Comparison of ENCODE assay signal across 1 mouse cellular context in the genomic region with DNA sequence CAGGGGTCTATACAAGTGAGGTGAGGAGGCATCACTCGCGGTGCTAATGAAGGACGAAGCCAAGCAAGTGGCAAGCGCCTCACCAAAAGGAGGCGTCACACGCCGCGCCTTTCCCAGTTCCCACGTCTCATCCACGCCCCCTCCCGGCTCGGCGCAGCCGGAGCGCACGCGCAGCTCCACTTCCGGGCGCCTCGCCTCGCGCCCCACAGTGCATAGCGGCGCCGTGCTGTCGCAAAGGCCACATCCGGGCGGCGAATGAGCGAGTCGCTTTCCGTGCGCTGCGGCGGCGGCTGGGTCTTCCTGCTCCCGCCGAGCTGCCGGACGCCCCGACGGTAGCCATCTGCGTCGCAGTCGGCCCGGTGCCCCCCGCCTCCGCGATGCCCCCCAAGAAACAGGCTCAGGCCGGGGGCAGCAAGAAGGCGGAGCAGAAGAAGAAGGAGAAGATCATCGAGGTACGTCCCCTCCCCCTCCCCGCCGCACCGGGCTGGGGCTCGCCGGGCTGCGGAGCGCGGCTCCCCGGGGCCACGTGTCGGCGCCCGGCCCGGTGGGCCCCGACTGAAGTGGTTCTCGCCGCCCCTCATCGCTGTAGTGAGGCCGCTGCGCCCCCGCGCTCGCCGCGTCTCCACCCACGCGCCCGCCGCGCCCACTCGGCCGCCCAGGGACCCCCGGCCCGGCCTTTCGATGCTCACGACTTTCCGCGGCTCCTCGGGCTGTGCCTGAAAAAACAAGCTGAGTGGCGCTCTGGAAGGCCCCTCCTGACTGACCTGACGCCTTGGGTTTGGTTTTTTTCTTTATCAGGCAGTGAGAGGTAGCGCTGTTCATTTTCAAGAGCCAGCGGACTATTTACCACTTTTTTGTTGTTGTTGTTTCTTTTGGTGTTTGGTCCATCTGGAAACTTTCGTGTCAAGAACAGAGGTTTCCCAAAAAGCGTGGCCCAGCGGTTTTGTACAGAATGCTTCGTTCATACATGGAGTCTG.
A peak's percentile ranks its signal among the peaks of the same experiment; 100 is the strongest.
TF ChIP-seq lines count a peak whose summit lies in the region.

A gene (plus strand): TSS at position 160 of the 977 bp plus-strand sequence.

TF ChIP-seq in CH12.LX, 34 proteins besides CTCF, POLR2A, EP300 and RAD21 (continued from another document):
- no peak for TF ChIP-seq E2F4 (IDR thresholded peaks at IDR 0.05; ENCODE audit: insufficient replicate concordance, low read depth, low read length)
- peak; percentile 88 for TF ChIP-seq TCF12 (IDR thresholded peaks at IDR 0.05; ENCODE audit: low read depth, low read length)
- TF ChIP-seq HCFC1 (IDR thresholded peaks at IDR 0.05; ENCODE audit: low read depth, low read length), result peak; percentile 89
- TF ChIP-seq ZMIZ1 (IDR thresholded peaks at IDR 0.05; ENCODE audit: low read depth, low read length), result peak; percentile 71; the same call in 1 of the 2 replicates
- no peak for TF ChIP-seq JUN (IDR thresholded peaks at IDR 0.05; ENCODE audit: insufficient read depth, low read depth, low read length)
- TF ChIP-seq MAX (IDR thresholded peaks at IDR 0.05; ENCODE audit: low read length), result peak; percentile 76
- TF ChIP-seq USF1 (IDR thresholded peaks at IDR 0.05; ENCODE audit: low read depth, low read length), result no peak
- peak; percentile 97 for TF ChIP-seq NRF1 (IDR thresholded peaks at IDR 0.05; ENCODE audit: low read depth, low read length)
- TF ChIP-seq KAT2A (IDR thresholded peaks at IDR 0.05; ENCODE audit: insufficient replicate concordance, low read length), result peak; percentile 89; the same call in 1 of the 2 replicates
- TF ChIP-seq SIN3A (IDR thresholded peaks at IDR 0.05; ENCODE audit: low read length), result peak; percentile 78; the same call in 1 of the 2 replicates
- no peak for TF ChIP-seq PAX5 (IDR thresholded peaks at IDR 0.05; ENCODE audit: low read length)
- TF ChIP-seq JUND (conservative IDR thresholded peaks at IDR 0.05; ENCODE audit: low read depth, low read length), result no peak
- peak; percentile 94 for TF ChIP-seq NELFE (IDR thresholded peaks at IDR 0.05; ENCODE audit: low read depth, low read length)
- TF ChIP-seq ELF1 (IDR thresholded peaks at IDR 0.05; ENCODE audit: low read depth, low read length), result peak; percentile 97
- TF ChIP-seq IRF4 (IDR thresholded peaks at IDR 0.05; ENCODE audit: low read depth, low read length), result peak; percentile 90
- TF ChIP-seq USF2 (conservative IDR thresholded peaks at IDR 0.05; ENCODE audit: low read depth, low read length), result no peak
- TF ChIP-seq ZC3H11A (IDR thresholded peaks at IDR 0.05; ENCODE audit: low read depth, low read length), result no peak
- no peak for TF ChIP-seq SMC3 (IDR thresholded peaks at IDR 0.05; ENCODE audit: low read depth, low read length)
- TF ChIP-seq POLR2AphosphoS2 (IDR thresholded peaks at IDR 0.05; ENCODE audit: low read depth, low read length), result no peak
- no peak; the same call in 1 of the 2 replicates for TF ChIP-seq GABPA (IDR thresholded peaks at IDR 0.05; ENCODE audit: insufficient replicate concordance, low read depth, low read length)
